12 mouse cellular contexts compared by ENCODE assay signal in the genomic region with DNA sequence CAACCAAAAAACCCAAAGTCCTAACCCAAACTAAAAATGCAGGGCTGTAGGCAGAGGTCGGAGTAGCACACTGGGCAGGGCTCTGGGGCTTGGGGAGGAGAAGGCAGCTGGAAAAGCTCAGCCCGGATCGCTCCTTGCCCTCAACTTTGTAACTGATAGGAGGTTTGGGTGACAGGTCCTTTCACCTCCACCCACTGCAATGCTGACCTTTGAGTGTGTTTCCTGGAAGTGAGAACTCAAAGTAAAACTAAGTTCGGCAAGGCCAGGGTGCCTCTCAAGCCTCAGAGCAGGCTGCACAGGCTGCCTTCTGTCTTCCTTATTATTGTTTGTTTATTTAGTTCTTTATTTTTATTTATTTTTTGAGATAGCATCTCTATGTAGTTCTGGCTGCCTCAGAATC. TPM values are rescaled to one million over a fixed set of nuclear protein-coding genes. Genes with fewer than 3 reads are reported as not detected.
"Had no signal": no experiment of that assay in that cellular context is flagged by ENCODE, and none has a peak within 500 bp of the region (broad histone marks: within the 10 kb centered on the region; RNA-seq: fewer than 3 reads in every experiment).

No protein-coding gene starts in this region.

- ATAC-seq: liver, embryonic 12.5 days had no signal

- DNase-seq: kidney, postnatal 25 days; lung, embryonic 14.5 days; lung, postnatal 10 days; lung, postnatal 4 days; midbrain, embryonic 14.5 days; right cerebral cortex, adult 18-20 months; right cerebral cortex, postnatal 4 days; thymus, postnatal 4 days had no signal

RNA-seq across cellular contexts. Expression of a gene that starts 47.0 kb away (rescaled TPM):
- total RNA-seq: megakaryocyte, adult 5-6 weeks had no signal

RNA-seq across cellular contexts. Expression of a gene that starts 52.4 kb away (rescaled TPM):
- total RNA-seq: layer of hippocampus, postnatal 25 days; left cerebral cortex, postnatal 25 days; megakaryocyte, adult 5-6 weeks had no signal
